Comparison of ENCODE assay signal across 21 mouse cellular contexts in the genomic region with DNA sequence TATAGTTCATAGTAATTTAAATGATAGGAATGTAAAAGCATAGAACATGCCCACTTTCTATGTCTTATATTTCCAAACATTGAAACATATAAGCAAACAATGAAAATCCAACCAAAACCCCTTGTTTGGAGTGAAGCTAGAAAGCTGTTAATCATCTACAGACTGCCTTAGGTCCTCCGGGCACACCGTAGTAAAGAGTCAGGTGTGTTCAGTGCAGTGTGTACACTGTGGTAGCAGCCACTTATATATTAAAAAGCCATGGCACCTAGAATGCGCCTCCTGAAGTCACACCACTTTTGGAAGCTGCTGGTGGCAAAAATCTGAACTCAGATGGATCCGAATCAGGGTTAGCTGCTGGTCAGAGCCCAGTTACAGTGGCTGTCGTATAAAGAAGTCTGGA. TPM values are rescaled to one million over a fixed set of nuclear protein-coding genes. Genes with fewer than 3 reads are reported as not detected.
DNase-seq lines count a peak whose midpoint lies in the region; ATAC-seq and TF ChIP-seq lines count a peak whose summit lies in the region.
"Had no signal": no experiment of that assay in that cellular context is flagged by ENCODE, and none has a peak within 500 bp of the region (broad histone marks: within the 10 kb centered on the region; RNA-seq: fewer than 3 reads in every experiment).

No protein-coding gene starts in this region.

- no peaks in the 10 kb centered on the region for H3K4me1 ChIP-seq in kidney, postnatal 0 days (replicated peaks; ENCODE audit: insufficient read depth, low read length)
- H3K4me1 ChIP-seq in lung, embryonic 15.5 days = no peaks in the 10 kb centered on the region
- no peaks in the 10 kb centered on the region for H3K4me1 ChIP-seq in lung, adult 2 months (ENCODE audit: control insufficient read depth, insufficient read depth, low read length)
- H3K4me1 ChIP-seq in intestine, embryonic 16.5 days (ENCODE audit: control insufficient read depth, insufficient read depth, low read length) = peaks cover 4% of the 10 kb centered on the region
- H3K4me1 ChIP-seq in stomach, embryonic 15.5 days = no peaks in the 10 kb centered on the region
- H3K4me1 ChIP-seq: forebrain, embryonic 12.5 days had no signal

- no peak overlapping the region for H3K4me2 ChIP-seq in kidney, postnatal 0 days (ENCODE audit: low read length)
- H3K4me2 ChIP-seq in lung, embryonic 15.5 days = no peak overlapping the region
- H3K4me2 ChIP-seq in intestine, embryonic 16.5 days (ENCODE audit: low read depth, low read length) = no peak overlapping the region
- H3K4me2 ChIP-seq in stomach, embryonic 15.5 days = no peak overlapping the region
- H3K4me2 ChIP-seq: embryonic facial prominence, embryonic 13.5 days; forebrain, embryonic 12.5 days; heart, embryonic 11.5 days; heart, embryonic 15.5 days had no signal

- WGBS in kidney, postnatal 0 days = 71% methylated on average over 5 of the region's 5 CpGs
- WGBS in lung, embryonic 15.5 days = 77% methylated on average over 5 of the region's 5 CpGs
- 71% methylated on average over 5 of the region's 5 CpGs for WGBS in lung, adult 2 months
- 67% methylated on average over 5 of the region's 5 CpGs for WGBS in intestine, embryonic 16.5 days
- WGBS in stomach, embryonic 15.5 days = 69% methylated on average over 5 of the region's 5 CpGs

- no peaks in the 10 kb centered on the region for H3K27me3 ChIP-seq in kidney, postnatal 0 days (ENCODE audit: insufficient read depth, low read length)
- no peaks in the 10 kb centered on the region for H3K27me3 ChIP-seq in lung, embryonic 15.5 days
- H3K27me3 ChIP-seq in intestine, embryonic 16.5 days (replicated peaks; ENCODE audit: control insufficient read depth, insufficient read depth, low read length) = no peaks in the 10 kb centered on the region
- H3K27me3 ChIP-seq in stomach, embryonic 15.5 days (replicated peaks) = no peaks in the 10 kb centered on the region
- H3K27me3 ChIP-seq: heart, embryonic 15.5 days had no signal

- peaks cover 22% of the 10 kb centered on the region; the same call in 1 of the 2 replicates for H3K36me3 ChIP-seq in kidney, postnatal 0 days (ENCODE audit: insufficient read depth, low read length)
- peaks cover 36% of the 10 kb centered on the region for H3K36me3 ChIP-seq in lung, embryonic 15.5 days
- peaks cover 14% of the 10 kb centered on the region for H3K36me3 ChIP-seq in intestine, embryonic 16.5 days (ENCODE audit: control insufficient read depth, insufficient read depth, low read length)
- peaks cover 14% of the 10 kb centered on the region for H3K36me3 ChIP-seq in stomach, embryonic 15.5 days

- no peak overlapping the region for H3K9ac ChIP-seq in kidney, postnatal 0 days (ENCODE audit: low read depth, low read length)
- H3K9ac ChIP-seq in lung, embryonic 15.5 days = no peak overlapping the region
- H3K9ac ChIP-seq in intestine, embryonic 16.5 days (ENCODE audit: low read depth, low read length) = no peak overlapping the region
- H3K9ac ChIP-seq in stomach, embryonic 15.5 days = no peak overlapping the region
- H3K9ac ChIP-seq: embryonic facial prominence, embryonic 13.5 days; forebrain, embryonic 12.5 days; heart, embryonic 15.5 days had no signal

- no peak overlapping the region for H3K4me3 ChIP-seq in kidney, postnatal 0 days (replicated peaks; ENCODE audit: low read depth, low read length)
- H3K4me3 ChIP-seq in lung, embryonic 15.5 days = no peak overlapping the region
- H3K4me3 ChIP-seq in lung, adult 2 months (replicated peaks; ENCODE audit: extremely low read depth, low read depth, low read length) = no peak overlapping the region
- no peak overlapping the region for H3K4me3 ChIP-seq in intestine, embryonic 16.5 days (ENCODE audit: low read length)
- H3K4me3 ChIP-seq in stomach, embryonic 15.5 days (replicated peaks) = no peak overlapping the region
- H3K4me3 ChIP-seq: embryonic facial prominence, embryonic 13.5 days; forebrain, embryonic 12.5 days; heart, adult 2 months; heart, embryonic 15.5 days had no signal

- no peak for TF ChIP-seq POLR2A in lung, adult 2 months (IDR thresholded peaks at IDR 0.05; ENCODE audit: borderline replicate concordance, extremely low read depth, low read depth, low read length)

- peak overlapping the region; percentile 58; the same call in 1 of the 2 replicates for H3K27ac ChIP-seq in kidney, postnatal 0 days
- H3K27ac ChIP-seq in lung, embryonic 15.5 days = 0 out of 2 replicates have a peak overlapping the region, but pooled peaks have one; percentile 15
- peak overlapping the region; percentile 12; the same call in 1 of the 2 replicates for H3K27ac ChIP-seq in intestine, embryonic 16.5 days (ENCODE audit: low read length)
- H3K27ac ChIP-seq in stomach, embryonic 15.5 days = 0 out of 2 replicates have a peak overlapping the region, but pooled peaks have one; percentile 18
- H3K27ac ChIP-seq: embryonic facial prominence, embryonic 13.5 days; forebrain, embryonic 12.5 days; heart, adult 2 months; heart, embryonic 15.5 days had no signal

- 0 out of 2 replicates have a peak, but pooled peaks have one; percentile 47 for ATAC-seq in kidney, postnatal 0 days (replicated peaks; ENCODE audit: low FRiP score, low read depth)
- ATAC-seq in lung, embryonic 15.5 days (ENCODE audit: borderline replicate concordance, extremely low read depth, low FRiP score, low TSS enrichment) = no peak
- ATAC-seq in intestine, embryonic 16.5 days = peak; percentile 79
- 0 out of 2 replicates have a peak, but pooled peaks have one; percentile 60 for ATAC-seq in stomach, embryonic 15.5 days (ENCODE audit: insufficient read depth, low FRiP score, low read depth)
- ATAC-seq: forebrain, embryonic 16.5 days had no signal

- no peak for DNase-seq in kidney, postnatal 0 days (ENCODE audit: low spot score)
- DNase-seq in kidney, adult 11 months = no peak
- no peak for DNase-seq in lung, adult 2 months
- no peak for DNase-seq in right cerebral cortex, adult 2 months (ENCODE audit: low spot score in 2 of 2)
- no peak for DNase-seq in thymus, postnatal 14 days
- DNase-seq: adrenal gland, adult 2 months; adrenal gland, postnatal 25 days; cerebellum, adult 18-20 months; cerebellum, adult 9-11 months; cerebellum, postnatal 36 days; gastrocnemius, postnatal 10 days; heart, adult 2 months; heart, postnatal 14 days had no signal

- H3K9me3 ChIP-seq in kidney, postnatal 0 days (replicated peaks; ENCODE audit: low read length) = no peaks in the 10 kb centered on the region
- H3K9me3 ChIP-seq in lung, embryonic 15.5 days = no peaks in the 10 kb centered on the region
- no peaks in the 10 kb centered on the region for H3K9me3 ChIP-seq in intestine, embryonic 16.5 days (ENCODE audit: control insufficient read depth, low read length)
- no peaks in the 10 kb centered on the region for H3K9me3 ChIP-seq in stomach, embryonic 15.5 days
- H3K9me3 ChIP-seq: embryonic facial prominence, embryonic 13.5 days; forebrain, embryonic 12.5 days; heart, embryonic 15.5 days had no signal

- TF ChIP-seq CTCF in kidney, postnatal 0 days (IDR thresholded peaks at IDR 0.05; ENCODE audit: low read depth) = no peak
- TF ChIP-seq CTCF in lung, adult 2 months (IDR thresholded peaks at IDR 0.05; ENCODE audit: insufficient read depth, low read length) = no peak

RNA-seq across cellular contexts. Expression of a gene that starts 9.9 kb away (rescaled TPM):
- 450 and 462 TPM in 2 replicates for polyA plus RNA-seq in kidney, postnatal 0 days (2015; fragmentation: Nextera tagmentation; extraction: Ambion mirVana)
- 385 and 422 TPM in 2 replicates for polyA plus RNA-seq in lung, embryonic 15.5 days (2015; fragmentation: Nextera tagmentation; extraction: Ambion mirVana)
- 94.7 and 101 TPM in 2 replicates for polyA plus RNA-seq in lung, adult 2 months (2012; rRNA removed)
- 426 and 427 TPM in 2 replicates for polyA plus RNA-seq in intestine, embryonic 16.5 days (2015; fragmentation: Nextera tagmentation; extraction: Ambion mirVana)
- polyA plus RNA-seq in stomach, embryonic 15.5 days (2015; fragmentation: Nextera tagmentation; extraction: Ambion mirVana) = 404 and 405 TPM in 2 replicates

RNA-seq across cellular contexts. Expression of a gene that starts 10.6 kb away (rescaled TPM):
- 6.8 and 8.3 TPM in 2 replicates for polyA plus RNA-seq in kidney, postnatal 0 days (2015; fragmentation: Nextera tagmentation; extraction: Ambion mirVana)
- polyA plus RNA-seq in lung, embryonic 15.5 days (2015; fragmentation: Nextera tagmentation; extraction: Ambion mirVana) = 5.6 and 6.5 TPM in 2 replicates
- 15.2 and 17.2 TPM in 2 replicates for polyA plus RNA-seq in lung, adult 2 months (2012; rRNA removed)
- 3.2 and 4.4 TPM in 2 replicates for polyA plus RNA-seq in intestine, embryonic 16.5 days (2015; fragmentation: Nextera tagmentation; extraction: Ambion mirVana)
- 4.7 TPM in 2 replicates for polyA plus RNA-seq in stomach, embryonic 15.5 days (2015; fragmentation: Nextera tagmentation; extraction: Ambion mirVana)

RNA-seq across cellular contexts. Expression of a gene that starts 16.0 kb away (rescaled TPM):
- polyA plus RNA-seq in kidney, postnatal 0 days (2015; fragmentation: Nextera tagmentation; extraction: Ambion mirVana) = 0.25 and 0.36 TPM in 2 replicates
- 0.35 and 0.45 TPM in 2 replicates for polyA plus RNA-seq in lung, embryonic 15.5 days (2015; fragmentation: Nextera tagmentation; extraction: Ambion mirVana)
- 0.72 and 0.87 TPM in 2 replicates for polyA plus RNA-seq in lung, adult 2 months (2012; rRNA removed)
- 0.16 and 0.26 TPM in 2 replicates for polyA plus RNA-seq in intestine, embryonic 16.5 days (2015; fragmentation: Nextera tagmentation; extraction: Ambion mirVana)
- 0.19 and 0.27 TPM in 2 replicates for polyA plus RNA-seq in stomach, embryonic 15.5 days (2015; fragmentation: Nextera tagmentation; extraction: Ambion mirVana)

RNA-seq across cellular contexts. Expression of a gene that starts 16.3 kb away (rescaled TPM):
- polyA plus RNA-seq in kidney, postnatal 0 days (2015; fragmentation: Nextera tagmentation; extraction: Ambion mirVana) = 1.1 and 1.2 TPM in 2 replicates
- polyA plus RNA-seq in lung, embryonic 15.5 days (2015; fragmentation: Nextera tagmentation; extraction: Ambion mirVana) = 0.73 and 0.86 TPM in 2 replicates
- 3.3 and 3.9 TPM in 2 replicates for polyA plus RNA-seq in lung, adult 2 months (2012; rRNA removed)
- polyA plus RNA-seq in intestine, embryonic 16.5 days (2015; fragmentation: Nextera tagmentation; extraction: Ambion mirVana) = 0.69 and 1.8 TPM in 2 replicates
- 0.34 and 0.42 TPM in 2 replicates for polyA plus RNA-seq in stomach, embryonic 15.5 days (2015; fragmentation: Nextera tagmentation; extraction: Ambion mirVana)

RNA-seq across cellular contexts. Expression of a gene that starts 47.7 kb away (rescaled TPM):
- 2.9 and 4.1 TPM in 2 replicates for polyA plus RNA-seq in kidney, postnatal 0 days (2015; fragmentation: Nextera tagmentation; extraction: Ambion mirVana)
- 4.2 and 4.3 TPM in 2 replicates for polyA plus RNA-seq in lung, embryonic 15.5 days (2015; fragmentation: Nextera tagmentation; extraction: Ambion mirVana)
- polyA plus RNA-seq in lung, adult 2 months (2012; rRNA removed) = 6.4 and 6.7 TPM in 2 replicates
- 3.8 and 4.2 TPM in 2 replicates for polyA plus RNA-seq in intestine, embryonic 16.5 days (2015; fragmentation: Nextera tagmentation; extraction: Ambion mirVana)
- 5.3 and 6.3 TPM in 2 replicates for polyA plus RNA-seq in stomach, embryonic 15.5 days (2015; fragmentation: Nextera tagmentation; extraction: Ambion mirVana)
